Mouse (Mus musculus) right cerebral cortex, postnatal 25 days (tissue): Measurements from ENCODE around the gene Invs.

Source experiments
- DNase-seq: peaks from one replicate; pipeline ENCODE4 v3.0.0; 2022

Invs gene

GRCm38 (mm10) chr4:48461060-48461459 lies 181.5 kb downstream of the Invs start:
- no peak for DNase-seq

- DNase-seq: no peak
Observed at GRCm38 (mm10) chr4:48470977-48471376, 191.4 kb downstream of the Invs start.

- no peak for DNase-seq
Observed at GRCm38 (mm10) chr4:48472052-48472791, 192.7 kb downstream of the Invs start.

- peak; percentile 90 for DNase-seq
Observed at GRCm38 (mm10) chr4:48472792-48473650, 193.5 kb downstream of the Invs start, which contains the start of gene Tex10. Gene Tex10, minus strand, starts transcription at chr4:48473459.

- DNase-seq: no peak
Observed at GRCm38 (mm10) chr4:48473651-48474011, 194.1 kb downstream of the Invs start.

- no peak for DNase-seq
Observed at GRCm38 (mm10) chr4:48481287-48481686, 201.7 kb downstream of the Invs start.
